Comparison of ENCODE assay signal across 21 mouse cellular contexts in the genomic region with DNA sequence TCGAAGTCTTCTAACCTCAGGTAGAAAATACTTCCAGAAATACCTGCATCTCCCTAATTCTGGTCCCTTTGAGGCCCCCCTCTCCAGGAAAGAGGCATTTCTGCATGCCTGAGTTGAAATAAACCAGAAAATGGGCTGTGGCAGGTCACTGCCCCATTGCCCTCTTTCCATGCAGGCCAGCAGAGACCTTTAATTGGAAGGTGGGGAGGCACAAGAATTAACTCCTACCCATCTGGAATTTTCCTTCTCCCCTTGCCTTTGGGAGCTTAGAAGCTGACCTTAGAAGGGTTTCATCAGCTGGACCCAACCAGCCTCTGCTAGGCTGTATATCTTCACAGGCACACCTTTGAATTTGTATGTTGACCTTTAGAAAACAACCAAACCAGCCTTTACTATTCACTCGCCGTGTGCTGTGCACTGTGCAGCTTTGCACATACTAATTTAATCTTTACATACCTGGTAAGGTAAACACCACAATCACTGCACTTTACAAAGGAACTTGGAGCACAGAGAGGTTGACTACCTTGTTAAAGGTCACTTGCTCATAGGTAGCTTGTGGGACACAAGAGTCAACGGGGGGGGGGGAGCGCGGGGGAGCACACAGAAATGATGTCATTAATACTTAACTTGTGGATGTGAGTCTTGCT.
A peak's percentile ranks its signal among the peaks of the same experiment; 100 is the strongest.
DNase-seq lines count a peak whose midpoint lies in the region; ATAC-seq and TF ChIP-seq lines count a peak whose summit lies in the region.
"Had no signal": no experiment of that assay in that cellular context is flagged by ENCODE, and none has a peak within 500 bp of the region (broad histone marks: within the 10 kb centered on the region; RNA-seq: fewer than 3 reads in every experiment).

No protein-coding gene starts in this region.

- H3K9me3 ChIP-seq in kidney, embryonic 14.5 days (ENCODE audit: control insufficient read depth, low read length), result no peaks in the 10 kb centered on the region
- H3K9me3 ChIP-seq: heart, embryonic 12.5 days; hindbrain, embryonic 15.5 days; midbrain, embryonic 15.5 days had no signal

- no peaks in the 10 kb centered on the region for H3K36me3 ChIP-seq in kidney, embryonic 14.5 days (ENCODE audit: control insufficient read depth, insufficient read depth, low read length)
- H3K36me3 ChIP-seq: heart, embryonic 12.5 days; hindbrain, embryonic 15.5 days; midbrain, embryonic 15.5 days had no signal

- no peak for DNase-seq in layer of hippocampus, adult 2 months (ENCODE audit: low spot score in 2 of 2)
- no peak for DNase-seq in layer of hippocampus, postnatal 25 days (ENCODE audit: extremely low spot score in 1 of 2, low spot score in 1 of 2)
- DNase-seq in kidney, postnatal 36 days, result peak; percentile 9 to 34
- DNase-seq in frontal cortex, adult 2 months (ENCODE audit: extremely low spot score in 1 of 2, low spot score in 1 of 2), result no peak
- no peak for DNase-seq in lung, postnatal 14 days
- DNase-seq: adrenal gland, postnatal 10 days; cerebellum, postnatal 10 days; heart, postnatal 36 days; liver, postnatal 0 days; lung, postnatal 36 days; right cerebral cortex, postnatal 4 days; thymus, postnatal 25 days had no signal

- H3K27me3 ChIP-seq in kidney, embryonic 14.5 days (ENCODE audit: control insufficient read depth, insufficient read depth, low read length), result no peaks in the 10 kb centered on the region
- H3K27me3 ChIP-seq: heart, embryonic 12.5 days; hindbrain, embryonic 15.5 days; midbrain, embryonic 15.5 days had no signal

- H3K9ac ChIP-seq in kidney, embryonic 14.5 days (ENCODE audit: low read depth, low read length), result no peak overlapping the region
- H3K9ac ChIP-seq: heart, embryonic 12.5 days; hindbrain, embryonic 15.5 days; liver, postnatal 0 days; midbrain, embryonic 15.5 days had no signal

- H3K4me3 ChIP-seq in layer of hippocampus, adult 2 months, result no peak overlapping the region
- H3K4me3 ChIP-seq in kidney, embryonic 14.5 days (ENCODE audit: low read length), result no peak overlapping the region
- H3K4me3 ChIP-seq: heart, embryonic 12.5 days; hindbrain, embryonic 15.5 days; midbrain, embryonic 15.5 days; myocyte had no signal

- 62% methylated on average over 6 of the region's 6 CpGs for WGBS in kidney, embryonic 14.5 days

- H3K4me1 ChIP-seq in kidney, embryonic 14.5 days (ENCODE audit: control insufficient read depth, insufficient read depth, low read length), result 0 out of 2 replicates have a peak, but pooled peaks cover 12% of the 10 kb centered on the region
- H3K4me1 ChIP-seq: heart, embryonic 12.5 days; hindbrain, embryonic 15.5 days; midbrain, embryonic 15.5 days had no signal

- TF ChIP-seq CTCF in layer of hippocampus, adult 2 months (conservative IDR thresholded peaks at IDR 0.05), result no peak

- H3K27ac ChIP-seq in layer of hippocampus, adult 2 months, result peak overlapping the region; percentile 75
- H3K27ac ChIP-seq in kidney, embryonic 14.5 days (ENCODE audit: low read depth, low read length), result peak overlapping the region; percentile 51
- H3K27ac ChIP-seq: hindbrain, embryonic 15.5 days; midbrain, embryonic 15.5 days had no signal

- H3K4me2 ChIP-seq in kidney, embryonic 14.5 days (replicated peaks; ENCODE audit: low read depth, low read length), result no peak overlapping the region
- H3K4me2 ChIP-seq: heart, embryonic 12.5 days; hindbrain, embryonic 15.5 days; midbrain, embryonic 15.5 days had no signal

- ATAC-seq in kidney, embryonic 14.5 days (ENCODE audit: low FRiP score, low TSS enrichment), result peak; percentile 46; the same call in 1 of the 2 replicates
- no peak for ATAC-seq in frontal cortex, adult (ENCODE audit: low TSS enrichment)
- ATAC-seq: activated CD4-positive, CD25-positive, alpha-beta regulatory T cell, adult 4 months; CD4-positive, CD25-positive, alpha-beta regulatory T cell, adult 4 months; intestine, postnatal 0 days; liver, postnatal 0 days; midbrain, embryonic 15.5 days had no signal

Comparison
In these comparisons a context has a peak if more than half of its experiments do, and no peak if none do; other contexts are left out.
1. DNase-seq: peak in kidney, postnatal 36 days (2 of 2); none in layer of hippocampus, adult 2 months (0 of 2), layer of hippocampus, postnatal 25 days (0 of 2), frontal cortex, adult 2 months (0 of 2) and lung, postnatal 14 days (single experiment).